Comparison of ENCODE assay signal across 8 mouse cellular contexts in genomic region chr10:93486622-93487021, GRCm38 (mm10). TPM values are rescaled to one million over a fixed set of nuclear protein-coding genes. Genes with fewer than 3 reads are reported as not detected.
DNase-seq lines count a peak whose midpoint lies in the region; ATAC-seq and TF ChIP-seq lines count a peak whose summit lies in the region.

No protein-coding gene starts in this region.

- peak; percentile 63 for TF ChIP-seq CTCF in liver, adult 2 months (IDR thresholded peaks at IDR 0.05; ENCODE audit: low read depth, low read length)
- peak; percentile 71; the same call in 1 of the 2 replicates for TF ChIP-seq CTCF in brain, embryonic 14.5 days (IDR thresholded peaks at IDR 0.05; ENCODE audit: borderline replicate concordance, extremely low read depth, insufficient read depth, insufficient read length)

- H3K27ac ChIP-seq in liver, adult 2 months (replicated peaks; ENCODE audit: insufficient read depth, low read depth, low read length) = no peak overlapping the region
- H3K27ac ChIP-seq in liver, embryonic 11.5 days (ENCODE audit: low read depth, low read length) = no peak overlapping the region
- H3K27ac ChIP-seq in embryonic facial prominence, embryonic 10.5 days (replicated peaks) = no peak overlapping the region
- H3K27ac ChIP-seq in kidney, embryonic 15.5 days = no peak overlapping the region

- no peak for ATAC-seq in liver, embryonic 11.5 days (replicated peaks; ENCODE audit: low FRiP score)
- ATAC-seq in kidney, embryonic 15.5 days (replicated peaks; ENCODE audit: low FRiP score) = 0 out of 2 replicates have a peak, but pooled peaks have one; percentile 24

- WGBS in liver, adult 2 months = 12% methylated on average over 4 of the region's 4 CpGs
- WGBS in liver, embryonic 11.5 days = 25% methylated on average over 4 of the region's 4 CpGs
- 25% methylated on average over 4 of the region's 4 CpGs for WGBS in embryonic facial prominence, embryonic 10.5 days
- WGBS in kidney, embryonic 15.5 days = 26% methylated on average over 4 of the region's 4 CpGs

- H3K4me1 ChIP-seq in liver, adult 2 months (ENCODE audit: control insufficient read depth, insufficient read depth, low read length) = peaks cover 12% of the 10 kb centered on the region
- H3K4me1 ChIP-seq in liver, embryonic 11.5 days (replicated peaks; ENCODE audit: control insufficient read depth, insufficient read depth, low read length) = no peaks in the 10 kb centered on the region
- H3K4me1 ChIP-seq in embryonic facial prominence, embryonic 10.5 days = peaks cover 18% of the 10 kb centered on the region
- H3K4me1 ChIP-seq in kidney, embryonic 15.5 days = peaks cover 11% of the 10 kb centered on the region

- no peaks in the 10 kb centered on the region for H3K27me3 ChIP-seq in liver, adult 2 months (ENCODE audit: control insufficient read depth, insufficient read depth, low read length)
- H3K27me3 ChIP-seq in liver, embryonic 11.5 days (replicated peaks; ENCODE audit: control insufficient read depth, insufficient read depth, low read length) = no peaks in the 10 kb centered on the region
- H3K27me3 ChIP-seq in embryonic facial prominence, embryonic 10.5 days (replicated peaks; ENCODE audit: low read depth, poor library complexity, severe bottlenecking) = no peaks in the 10 kb centered on the region
- H3K27me3 ChIP-seq in kidney, embryonic 15.5 days = no peaks in the 10 kb centered on the region

- no peak overlapping the region for H3K4me3 ChIP-seq in liver, adult 2 months (ENCODE audit: insufficient read depth, low read depth, low read length)
- H3K4me3 ChIP-seq in liver, embryonic 11.5 days (ENCODE audit: low read depth, low read length) = no peak overlapping the region
- H3K4me3 ChIP-seq in embryonic facial prominence, embryonic 10.5 days = no peak overlapping the region
- no peak overlapping the region for H3K4me3 ChIP-seq in kidney, embryonic 15.5 days (replicated peaks)

- H3K79me2 ChIP-seq in liver, adult 2 months (ENCODE audit: control insufficient read depth, insufficient read depth, low read length) = no peaks in the 10 kb centered on the region

- TF ChIP-seq POLR2A in liver, adult 2 months (IDR thresholded peaks at IDR 0.05; ENCODE audit: extremely low read depth, insufficient read depth, low read length) = no peak
- TF ChIP-seq POLR2A in brain, embryonic 14.5 days (IDR thresholded peaks at IDR 0.05; ENCODE audit: borderline replicate concordance, extremely low read depth, insufficient read depth, insufficient read length, poor library complexity, severe bottlenecking) = no peak

- peaks cover 12% of the 10 kb centered on the region; the same call in 1 of the 2 replicates for H3K36me3 ChIP-seq in liver, adult 2 months (ENCODE audit: control insufficient read depth, insufficient read depth, low read length)
- H3K36me3 ChIP-seq in liver, embryonic 11.5 days (ENCODE audit: control insufficient read depth, insufficient read depth, low read length) = 0 out of 2 replicates have a peak, but pooled peaks cover 2% of the 10 kb centered on the region
- H3K36me3 ChIP-seq in embryonic facial prominence, embryonic 10.5 days (replicated peaks) = peaks cover 35% of the 10 kb centered on the region
- peaks cover 35% of the 10 kb centered on the region for H3K36me3 ChIP-seq in kidney, embryonic 15.5 days

- H3K9me3 ChIP-seq in liver, embryonic 11.5 days (ENCODE audit: control insufficient read depth, low read length) = no peaks in the 10 kb centered on the region
- no peaks in the 10 kb centered on the region for H3K9me3 ChIP-seq in embryonic facial prominence, embryonic 10.5 days
- no peaks in the 10 kb centered on the region for H3K9me3 ChIP-seq in kidney, embryonic 15.5 days (replicated peaks)

- no peak overlapping the region for H3K4me2 ChIP-seq in liver, embryonic 11.5 days
- H3K4me2 ChIP-seq in kidney, embryonic 15.5 days = no peak overlapping the region

- H3K9ac ChIP-seq in liver, adult 2 months (ENCODE audit: low read depth, low read length) = no peak overlapping the region
- no peak overlapping the region for H3K9ac ChIP-seq in liver, embryonic 11.5 days (ENCODE audit: low read depth, low read length)
- H3K9ac ChIP-seq in kidney, embryonic 15.5 days = no peak overlapping the region

- DNase-seq in liver, adult 2 months (ENCODE audit: extremely low read depth, low read depth, low spot score) = peak; percentile 80
- no peak for DNase-seq in liver, embryonic 11.5 days (ENCODE audit: low spot score)
- DNase-seq in brain, embryonic 14.5 days (ENCODE audit: low read depth) = peak; percentile 82
- peak; percentile 44 for DNase-seq in embryonic facial prominence, embryonic 10.5 days (ENCODE audit: low spot score)
- peak; percentile 54 for DNase-seq in lung, postnatal 10 days
- DNase-seq in c-Kit-positive CD71-positive TER-119-positive erythroid progenitor cells, embryonic 14.5 days (ENCODE audit: low spot score) = no peak
- no peak for DNase-seq in spleen, adult 12 weeks (ENCODE audit: low spot score)

RNA-seq across cellular contexts. Expression of gene Hal, which starts 1.9 kb away (rescaled TPM):
- 293 and 381 TPM in 2 replicates for total RNA-seq in liver, adult 2 months (2014; rRNA removed)
- polyA plus RNA-seq in liver, adult 2 months (2012; rRNA removed) = 284 and 348 TPM in 2 replicates
- polyA plus RNA-seq in liver, embryonic 11.5 days (2014; fragmentation: Nextera tagmentation; extraction: Ambion mirVana) = 1.1 and 1.3 TPM in 2 replicates
- 0.13 and 0.18 TPM in 2 replicates for polyA plus RNA-seq in brain, embryonic 14.5 days (2012; rRNA removed)
- polyA plus RNA-seq in embryonic facial prominence, embryonic 10.5 days (2016; fragmentation: Nextera tagmentation; extraction: Ambion mirVana) = 0.11 and 0.34 TPM in 2 replicates
- polyA plus RNA-seq in kidney, embryonic 15.5 days (2015; fragmentation: Nextera tagmentation; extraction: Ambion mirVana) = 0.14 and 0.21 TPM in 2 replicates

RNA-seq across cellular contexts. Expression of gene Lta4h, which starts 33.4 kb away (rescaled TPM):
- 24.0 TPM in 2 replicates for total RNA-seq in liver, adult 2 months (2014; rRNA removed)
- polyA plus RNA-seq in liver, adult 2 months (2012; rRNA removed) = 31.4 and 34.0 TPM in 2 replicates
- 163 and 185 TPM in 2 replicates for polyA plus RNA-seq in liver, embryonic 11.5 days (2014; fragmentation: Nextera tagmentation; extraction: Ambion mirVana)
- polyA plus RNA-seq in brain, embryonic 14.5 days (2012; rRNA removed) = 70.3 and 77.5 TPM in 2 replicates
- polyA plus RNA-seq in embryonic facial prominence, embryonic 10.5 days (2016; fragmentation: Nextera tagmentation; extraction: Ambion mirVana) = 152 and 155 TPM in 2 replicates
- polyA plus RNA-seq in kidney, embryonic 15.5 days (2015; fragmentation: Nextera tagmentation; extraction: Ambion mirVana) = 170 and 174 TPM in 2 replicates

RNA-seq across cellular contexts. Expression of gene Amdhd1, which starts 53.2 kb away (rescaled TPM):
- total RNA-seq in liver, adult 2 months (2014; rRNA removed) = 185 and 255 TPM in 2 replicates
- 204 and 233 TPM in 2 replicates for polyA plus RNA-seq in liver, adult 2 months (2012; rRNA removed)
- 6.2 and 7.4 TPM in 2 replicates for polyA plus RNA-seq in liver, embryonic 11.5 days (2014; fragmentation: Nextera tagmentation; extraction: Ambion mirVana)
- 0.05 TPM in 2 replicates for polyA plus RNA-seq in brain, embryonic 14.5 days (2012; rRNA removed)
- polyA plus RNA-seq in embryonic facial prominence, embryonic 10.5 days (2016; fragmentation: Nextera tagmentation; extraction: Ambion mirVana) = 0.11 and 0.18 TPM in 2 replicates
- 0.62 and 1.1 TPM in 2 replicates for polyA plus RNA-seq in kidney, embryonic 15.5 days (2015; fragmentation: Nextera tagmentation; extraction: Ambion mirVana)

RNA-seq across cellular contexts. Expression of gene Ccdc38, which starts 53.8 kb away (rescaled TPM):
- total RNA-seq in liver, adult 2 months (2014; rRNA removed) = 0.07 and 0.28 TPM in 2 replicates
- polyA plus RNA-seq in liver, adult 2 months (2012; rRNA removed) = 0.06 and 0.40 TPM in 2 replicates
- 0.32 and 0.38 TPM in 2 replicates for polyA plus RNA-seq in liver, embryonic 11.5 days (2014; fragmentation: Nextera tagmentation; extraction: Ambion mirVana)
- polyA plus RNA-seq in brain, embryonic 14.5 days (2012; rRNA removed) = 0.04 and 0.15 TPM in 2 replicates
- 0.34 and 0.44 TPM in 2 replicates for polyA plus RNA-seq in embryonic facial prominence, embryonic 10.5 days (2016; fragmentation: Nextera tagmentation; extraction: Ambion mirVana)
- 0.31 and 0.42 TPM in 2 replicates for polyA plus RNA-seq in kidney, embryonic 15.5 days (2015; fragmentation: Nextera tagmentation; extraction: Ambion mirVana)

Comparison
In these comparisons a context has a peak if more than half of its experiments do, and no peak if none do; other contexts are left out.
1. DNase-seq: peak in liver, adult 2 months (single experiment), brain, embryonic 14.5 days (single experiment), embryonic facial prominence, embryonic 10.5 days (single experiment) and lung, postnatal 10 days (single experiment); none in liver, embryonic 11.5 days (single experiment), c-Kit-positive CD71-positive TER-119-positive erythroid progenitor cells, embryonic 14.5 days (single experiment) and spleen, adult 12 weeks (single experiment).
2. RNA of gene Hal, which starts 1.9 kb away (polyA plus RNA-seq): 284 to 348 TPM in liver, adult 2 months; 1.1 to 1.3 TPM in liver, embryonic 11.5 days, 0.11 to 0.34 TPM in embryonic facial prominence, embryonic 10.5 days, 0.13 to 0.18 TPM in brain, embryonic 14.5 days and 0.14 to 0.21 TPM in kidney, embryonic 15.5 days; every median in the first group is over 100 times any median in the second.
3. RNA of gene Amdhd1, which starts 53.2 kb away (polyA plus RNA-seq): 204 to 233 TPM in liver, adult 2 months; 6.2 to 7.4 TPM in liver, embryonic 11.5 days, 0.62 to 1.1 TPM in kidney, embryonic 15.5 days, 0.11 to 0.18 TPM in embryonic facial prominence, embryonic 10.5 days and 0.05 TPM in brain, embryonic 14.5 days; every median in the first group is over 10 times any median in the second.